Mouse (Mus musculus): ENCODE data around the gene Sdr9c7. TPM values are rescaled to one million over a fixed set of nuclear protein-coding genes. Genes with fewer than 3 reads are reported as not detected.

The Sdr9c7 gene
- polyA plus RNA-seq, 1 experiment = 1.3 TPM

GRCm38 (mm10) chr10:127956168-127956816 lies 58.0 kb downstream of the Sdr9c7 start:
- Histone ChIP-seq H3K4me1 (replicated peaks; ENCODE audit: control insufficient read depth, insufficient read depth, low read length) (no peaks in the 10 kb centered on the region), H3K27ac (ENCODE audit: control insufficient read depth, insufficient read depth, low read length) (no peak overlapping the region), H3K27me3 (ENCODE audit: control insufficient read depth, insufficient read depth, low read length) (no peaks in the 10 kb centered on the region), H3K36me3 (ENCODE audit: control insufficient read depth, insufficient read depth, low read length) (no peaks in the 10 kb centered on the region), H3K4me3 (ENCODE audit: control insufficient read depth, insufficient read depth, low read length) (no peak overlapping the region)
- peak; percentile 68 for DNase-seq
- 64% methylated on average over 16 of the region's 16 CpGs for WGBS
- TF ChIP-seq POLR2A (IDR thresholded peaks at IDR 0.05; ENCODE audit: control insufficient read depth, extremely low read depth, insufficient read depth, low read length, poor library complexity) (no peak), CTCF (IDR thresholded peaks at IDR 0.05; ENCODE audit: borderline replicate concordance, control insufficient read depth, extremely low read depth, insufficient read depth, low read length, poor library complexity) (peak; percentile 58; the same call in 1 of the 2 replicates)

DNA sequence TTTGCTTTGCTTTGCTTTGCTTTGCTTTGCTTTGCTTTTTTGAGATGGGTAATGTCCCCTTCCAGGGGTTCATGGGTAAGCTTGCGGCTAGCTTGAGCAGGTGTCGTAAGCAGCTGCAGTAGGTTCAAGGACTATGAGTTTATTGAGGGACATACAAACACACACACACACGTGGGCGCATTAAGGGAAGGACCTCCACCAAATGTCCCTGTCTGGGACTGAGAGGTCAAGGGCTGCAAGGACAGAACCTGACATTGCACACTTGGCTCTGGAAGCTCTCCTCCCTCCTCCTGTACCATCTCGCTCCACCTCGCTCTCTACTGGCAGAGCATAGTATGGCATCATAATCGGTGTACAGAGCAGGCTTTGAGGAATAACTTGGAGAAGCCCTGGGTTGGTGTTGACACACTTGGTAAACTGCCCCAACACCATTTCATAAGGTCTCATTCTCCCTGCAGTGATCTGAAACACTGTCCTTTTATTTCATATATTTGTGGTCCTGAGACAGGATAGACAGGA lies 60.9 kb downstream of the Sdr9c7 start:
- no peaks in the 10 kb centered on the region for H3K27me3 ChIP-seq (ENCODE audit: control insufficient read depth, insufficient read depth, low read length)
- DNase-seq = peak; percentile 8
- 91% methylated on average over 7 of the region's 7 CpGs for WGBS
- no peaks in the 10 kb centered on the region for H3K4me1 ChIP-seq (replicated peaks; ENCODE audit: control insufficient read depth, insufficient read depth, low read length)
- no peak for TF ChIP-seq CTCF (IDR thresholded peaks at IDR 0.05; ENCODE audit: borderline replicate concordance, control insufficient read depth, extremely low read depth, insufficient read depth, low read length, poor library complexity)
- no peak for TF ChIP-seq POLR2A (IDR thresholded peaks at IDR 0.05; ENCODE audit: control insufficient read depth, extremely low read depth, insufficient read depth, low read length, poor library complexity)
- no peaks in the 10 kb centered on the region for H3K36me3 ChIP-seq (ENCODE audit: control insufficient read depth, insufficient read depth, low read length)
- no peak overlapping the region for H3K27ac ChIP-seq (ENCODE audit: control insufficient read depth, insufficient read depth, low read length)
- H3K4me3 ChIP-seq (ENCODE audit: control insufficient read depth, insufficient read depth, low read length) = no peak overlapping the region

Other genes with a start within 250 kb of the Sdr9c7 start
- 14.2 and 15.0 TPM in 2 replicates for gene Nemp1, start 231.6 kb upstream of the Sdr9c7 start, polyA plus RNA-seq (2012; rRNA removed)
- 69.3 and 79.2 TPM in 2 replicates for gene Nab2, start 229.9 kb upstream of the Sdr9c7 start, polyA plus RNA-seq (2012; rRNA removed)
- gene Myo1a, start 193.3 kb upstream of the Sdr9c7 start, polyA plus RNA-seq (2012; rRNA removed) = 1.6 and 1.8 TPM in 2 replicates
- gene Tac2, start 174.0 kb upstream of the Sdr9c7 start, polyA plus RNA-seq (2012; rRNA removed) = 4.3 and 4.5 TPM in 2 replicates
- gene Zbtb39, start 159.0 kb upstream of the Sdr9c7 start, polyA plus RNA-seq (2012; rRNA removed) = 7.4 and 8.3 TPM in 2 replicates
- 2.3 and 2.4 TPM in 2 replicates for gene Gpr182, start 146.8 kb upstream of the Sdr9c7 start, polyA plus RNA-seq (2012; rRNA removed)
- 0.04 and 0.08 TPM in 2 replicates for gene Rdh1, start 138.8 kb upstream of the Sdr9c7 start, polyA plus RNA-seq (2012; rRNA removed)
- 0.10 TPM in 1 of 2 replicates, not detected in the other for gene Rdh16f1, start 138.7 kb upstream of the Sdr9c7 start, polyA plus RNA-seq (2012; rRNA removed)
- gene Rdh9, start 122.1 kb upstream of the Sdr9c7 start, polyA plus RNA-seq (2012; rRNA removed) = 0.14 and 0.20 TPM in 2 replicates
- 0.03 and 0.14 TPM in 2 replicates for gene Rdh16, start 97.4 kb upstream of the Sdr9c7 start, polyA plus RNA-seq (2012; rRNA removed)
- gene Rdh19, start 48.6 kb upstream of the Sdr9c7 start, polyA plus RNA-seq (2012; rRNA removed) = not detected in 2 replicates
- 0.32 TPM in 1 of 2 replicates, not detected in the other for gene Rdh16f2, start 32.0 kb upstream of the Sdr9c7 start, polyA plus RNA-seq (2012; rRNA removed)
- gene Rdh7, start 9.7 kb upstream of the Sdr9c7 start, polyA plus RNA-seq (2012; rRNA removed) = 0.11 and 1.7 TPM in 2 replicates
- gene Hsd17b6, start 109.1 kb downstream of the Sdr9c7 start, polyA plus RNA-seq (2012; rRNA removed) = 1.2 and 1.6 TPM in 2 replicates
- 20.8 and 21.1 TPM in 2 replicates for gene Prim1, start 116.7 kb downstream of the Sdr9c7 start, polyA plus RNA-seq (2012; rRNA removed)
- gene Naca, start 137.1 kb downstream of the Sdr9c7 start, polyA plus RNA-seq (2012; rRNA removed) = 204 and 209 TPM in 2 replicates
- 55.7 and 99.1 TPM in 2 replicates for gene Ptges3, start 160.4 kb downstream of the Sdr9c7 start, polyA plus RNA-seq (2012; rRNA removed)
- 3,947 and 4,074 TPM in 2 replicates for gene Atp5b, start 184.8 kb downstream of the Sdr9c7 start, polyA plus RNA-seq (2012; rRNA removed)
- gene Baz2a, start 193.1 kb downstream of the Sdr9c7 start, polyA plus RNA-seq (2012; rRNA removed) = 126 and 131 TPM in 2 replicates

Data from thymus, adult 2 months (tissue).